Mouse (Mus musculus) kidney, embryonic 14.5 days (tissue): Measurements from ENCODE around the gene Rab6b. TPM values are rescaled to one million over a fixed set of nuclear protein-coding genes. Genes with fewer than 3 reads are reported as not detected.

ENCODE experiments used
- ATAC-seq: fragments of 200-750 bp; cut with Nextera tagmentation; 2 replicates; pipeline ENCODE4 v1.8.0; 2017; ENCODE audit warnings: moderate number of reproducible peaks, mild to moderate bottlenecking, moderate TSS enrichment, moderate library complexity; ENCODE audit not compliant: low FRiP score, low TSS enrichment
- H3K27ac ChIP-seq: fragments of 300-500 bp; sonication (generic); 2 replicates; pipeline ENCODE4 v1.5.1; 2014; ENCODE audit warnings: low read depth, mild to moderate bottlenecking, low read length, moderate library complexity, mixed read lengths
- H3K27me3 ChIP-seq: fragments of 300-500 bp; sonication (generic); 2 replicates; pipeline ENCODE4 v1.6.1; 2014; ENCODE audit warnings: mild to moderate bottlenecking, low read length; ENCODE audit not compliant: control insufficient read depth, insufficient read depth
- H3K36me3 ChIP-seq: fragments of 300-500 bp; sonication (generic); 2 replicates; pipeline ENCODE4 v1.6.1; 2014; ENCODE audit warnings: low read length, mixed read lengths; ENCODE audit not compliant: control insufficient read depth, insufficient read depth
- H3K4me1 ChIP-seq: fragments of 300-500 bp; sonication (generic); 2 replicates; pipeline ENCODE4 v1.6.1; 2014; ENCODE audit warnings: low read length, mixed read lengths; ENCODE audit not compliant: control insufficient read depth, insufficient read depth
- H3K4me2 ChIP-seq: fragments of 300-500 bp; sonication (generic); replicated peaks from 2 replicates; pipeline ENCODE4 v1.6.1; 2014; ENCODE audit warnings: low read depth, mild to moderate bottlenecking, low read length
- H3K4me3 ChIP-seq: fragments of 300-500 bp; sonication (generic); 2 replicates; pipeline ENCODE4 v1.5.1; 2014; ENCODE audit warnings: mild to moderate bottlenecking, low read length
- H3K9ac ChIP-seq: fragments of 300-500 bp; sonication (generic); 2 replicates; pipeline ENCODE4 v1.6.1; 2014; ENCODE audit warnings: low read depth, mild to moderate bottlenecking, low read length, moderate library complexity
- H3K9me3 ChIP-seq: fragments of 300-500 bp; sonication (generic); 2 replicates; pipeline ENCODE4 v1.6.1; 2016; ENCODE audit warnings: low read length; ENCODE audit not compliant: control insufficient read depth
- WGBS: fragments of 180-500 bp; shearing (Covaris S2); extraction: QIAGEN DNeasy Blood & Tissue Kit; methylation state at CpG from one replicate; pipeline ENCODE4 v1.1.7; 2014; 5-methylcytosine and 5-hydroxymethylcytosine counted together
- polyA plus RNA-seq: library from polyadenylated mRNA; unstranded; fragments of >200 nt; fragmentation: Nextera tagmentation; extraction: Ambion mirVana; gene quantifications from 2 replicates; pipeline ENCODE4 v1.2.1, GENCODE M21; 2014

Rab6b gene
- polyA plus RNA-seq, 1 experiment from 2014 or later: 3.5 TPM

DNA sequence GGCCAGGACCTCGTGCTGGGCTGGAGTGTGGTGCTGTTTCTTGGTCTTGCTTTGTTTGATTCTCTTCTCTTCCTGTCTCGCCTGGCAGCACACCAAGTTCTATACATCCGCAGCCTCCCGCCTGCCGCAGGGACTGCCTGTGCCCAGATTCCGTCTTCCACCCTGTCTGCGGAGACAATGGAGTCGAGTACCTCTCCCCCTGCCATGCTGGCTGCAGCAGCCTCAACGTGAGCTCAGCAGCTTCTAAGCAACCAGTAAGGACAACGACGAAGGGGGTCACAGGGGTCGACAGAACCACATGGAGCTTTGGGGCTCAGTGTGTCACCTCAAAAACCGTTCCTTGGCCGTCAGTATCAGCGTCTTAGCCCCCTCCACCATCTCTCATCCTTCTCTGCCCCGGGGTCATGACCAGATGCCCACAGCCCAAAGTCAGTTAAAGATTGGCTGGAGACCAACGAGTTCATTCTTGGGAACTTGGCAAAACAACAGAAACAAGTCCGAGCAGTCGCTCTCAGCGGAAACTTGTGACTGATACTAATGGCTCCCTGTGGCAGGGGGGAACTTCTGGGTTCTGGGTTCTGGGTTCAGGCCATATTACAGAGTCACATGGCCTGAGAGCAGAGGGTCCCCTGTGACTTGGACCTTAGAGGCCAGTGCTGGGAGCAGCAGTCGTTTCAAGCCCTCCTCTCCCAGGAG, 34.6 kb upstream of the Rab6b start:
- H3K9me3 ChIP-seq: no peaks in the 10 kb centered on the region
- H3K4me2 ChIP-seq: no peak overlapping the region
- H3K36me3 ChIP-seq: no peaks in the 10 kb centered on the region
- WGBS: 79% methylated on average over 21 of the region's 21 CpGs
- H3K27ac ChIP-seq: no peak overlapping the region
- H3K4me1 ChIP-seq: no peaks in the 10 kb centered on the region
- no peak overlapping the region for H3K9ac ChIP-seq
- no peak for ATAC-seq
- no peak overlapping the region for H3K4me3 ChIP-seq
- no peaks in the 10 kb centered on the region for H3K27me3 ChIP-seq

DNA sequence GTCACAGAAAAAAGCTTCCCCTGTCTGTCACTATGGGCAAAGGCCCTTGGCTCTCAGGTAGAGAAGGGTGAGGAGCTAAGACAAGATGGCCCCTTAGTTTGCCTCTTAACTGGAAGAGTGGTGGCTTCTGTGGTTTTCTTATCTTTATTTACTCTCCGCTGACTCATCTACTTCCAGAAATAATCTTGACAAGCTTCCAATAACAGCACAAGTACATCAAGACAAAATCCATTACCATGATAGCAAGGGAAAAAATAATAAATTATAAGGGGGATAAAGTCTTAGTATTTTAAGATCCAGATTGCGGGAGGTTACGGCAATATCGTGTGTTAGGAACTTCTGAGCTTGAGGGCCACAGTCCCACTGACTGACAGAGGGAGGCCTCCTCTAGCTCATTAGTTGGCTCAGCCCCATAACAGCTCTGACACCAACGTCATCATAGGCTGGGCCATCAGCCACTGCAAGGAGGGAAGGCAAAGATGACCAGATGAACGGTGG, 33.3 kb upstream of the Rab6b start:
- H3K9me3 ChIP-seq: no peaks in the 10 kb centered on the region
- no peaks in the 10 kb centered on the region for H3K27me3 ChIP-seq
- no peak overlapping the region for H3K9ac ChIP-seq
- H3K4me2 ChIP-seq: no peak overlapping the region
- ATAC-seq: peak; percentile 46; the same call in 1 of the 2 replicates
- 66% methylated on average over 6 of the region's 6 CpGs for WGBS
- H3K4me1 ChIP-seq: no peaks in the 10 kb centered on the region
- no peak overlapping the region for H3K4me3 ChIP-seq
- H3K27ac ChIP-seq: no peak overlapping the region
- no peaks in the 10 kb centered on the region for H3K36me3 ChIP-seq

DNA sequence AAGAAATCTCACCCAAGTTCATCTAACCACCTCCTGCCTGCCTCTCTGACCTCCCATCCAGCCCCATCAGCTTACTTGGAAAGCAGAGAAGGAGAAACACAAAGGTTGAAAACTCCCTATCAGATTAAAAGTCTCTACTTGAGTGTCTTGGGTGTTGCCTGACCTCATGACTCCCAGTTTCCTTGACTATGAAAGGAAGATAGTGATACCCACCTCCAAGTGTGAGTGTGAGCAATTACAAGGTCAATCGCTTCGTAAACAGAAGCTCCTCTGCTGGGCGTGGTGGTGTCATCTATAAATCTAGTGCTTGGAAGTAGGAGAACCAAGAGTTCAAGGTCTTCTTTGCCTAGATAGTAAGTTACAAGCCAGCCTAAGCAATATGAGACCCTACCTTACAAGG, 31.4 kb upstream of the Rab6b start:
- no peak for ATAC-seq
- Histone ChIP-seq H3K27me3 (no peaks in the 10 kb centered on the region), H3K9me3 (no peaks in the 10 kb centered on the region), H3K4me3 (no peak overlapping the region), H3K4me1 (no peaks in the 10 kb centered on the region), H3K4me2 (no peak overlapping the region), H3K27ac (no peak overlapping the region), H3K9ac (no peak overlapping the region), H3K36me3 (no peaks in the 10 kb centered on the region)
- 61% methylated on average over 3 of the region's 3 CpGs for WGBS

GRCm38 (mm10) chr9:103082246-103082975, 29.2 kb upstream of the Rab6b start:
- Histone ChIP-seq H3K36me3 (no peaks in the 10 kb centered on the region), H3K9ac (no peak overlapping the region), H3K9me3 (no peaks in the 10 kb centered on the region), H3K27me3 (no peaks in the 10 kb centered on the region), H3K4me2 (no peak overlapping the region), H3K27ac (no peak overlapping the region), H3K4me3 (no peak overlapping the region), H3K4me1 (no peaks in the 10 kb centered on the region)
- 75% methylated on average over 8 of the region's 8 CpGs for WGBS
- no peak for ATAC-seq

GRCm38 (mm10) chr9:103083405-103083804, 28.2 kb upstream of the Rab6b start:
- no peaks in the 10 kb centered on the region for H3K36me3 ChIP-seq
- no peak overlapping the region for H3K4me3 ChIP-seq
- no peaks in the 10 kb centered on the region for H3K4me1 ChIP-seq
- H3K4me2 ChIP-seq: no peak overlapping the region
- no peak overlapping the region for H3K9ac ChIP-seq
- 66% methylated on average over 3 of the region's 3 CpGs for WGBS
- H3K9me3 ChIP-seq: no peaks in the 10 kb centered on the region
- H3K27me3 ChIP-seq: no peaks in the 10 kb centered on the region
- no peak overlapping the region for H3K27ac ChIP-seq
- no peak for ATAC-seq

DNA sequence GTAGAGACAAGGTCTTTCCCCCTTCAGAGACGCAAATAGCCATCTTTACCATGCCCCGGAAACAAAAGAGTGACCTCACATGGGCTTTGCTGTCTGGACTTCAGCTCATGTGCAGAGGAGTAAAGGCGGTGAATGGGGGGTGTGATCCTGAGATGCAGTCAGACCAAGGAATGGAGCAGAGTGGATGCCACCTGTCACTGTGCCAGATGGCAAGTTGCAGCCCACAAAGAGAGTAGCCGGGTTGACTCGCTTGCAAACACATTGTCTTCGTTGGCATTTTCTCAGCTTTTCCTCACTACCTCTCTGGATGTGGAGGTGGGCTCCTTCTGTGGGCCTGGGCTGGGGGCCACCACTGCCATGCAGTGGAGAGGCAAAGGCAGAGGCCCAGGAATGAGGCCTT, 24.9 kb upstream of the Rab6b start:
- 92% methylated on average over 6 of the region's 6 CpGs for WGBS
- Histone ChIP-seq H3K27me3 (no peaks in the 10 kb centered on the region), H3K9me3 (no peaks in the 10 kb centered on the region), H3K36me3 (no peaks in the 10 kb centered on the region), H3K4me3 (no peak overlapping the region), H3K9ac (no peak overlapping the region), H3K27ac (no peak overlapping the region), H3K4me1 (peaks cover 9% of the 10 kb centered on the region), H3K4me2 (no peak overlapping the region)
- no peak for ATAC-seq

DNA sequence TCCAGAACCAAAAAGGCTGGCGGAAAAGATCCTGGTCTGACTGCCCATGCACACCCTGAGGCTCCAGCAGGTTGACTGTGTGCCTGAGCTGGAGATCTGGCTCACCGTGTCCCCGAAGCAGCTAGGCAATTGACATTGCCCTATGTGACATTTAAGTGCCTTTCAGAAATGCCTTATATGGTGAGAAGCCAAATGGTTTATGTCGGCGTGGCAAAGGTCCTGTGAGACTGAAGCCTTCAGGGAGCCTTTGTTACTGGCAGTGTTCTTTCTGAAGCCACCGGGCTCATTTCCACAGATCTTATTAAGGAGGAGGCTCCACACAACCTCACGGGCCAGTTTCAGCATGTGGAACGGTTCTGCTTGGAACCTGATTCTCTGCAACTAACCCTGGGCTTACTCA, 24.3 kb upstream of the Rab6b start:
- Histone ChIP-seq H3K27ac (no peak overlapping the region), H3K4me3 (no peak overlapping the region), H3K9ac (no peak overlapping the region), H3K27me3 (no peaks in the 10 kb centered on the region), H3K4me1 (peaks cover 12% of the 10 kb centered on the region), H3K9me3 (no peaks in the 10 kb centered on the region), H3K4me2 (no peak overlapping the region), H3K36me3 (no peaks in the 10 kb centered on the region)
- 29% methylated on average over 8 of the region's 8 CpGs for WGBS
- no peak for ATAC-seq

DNA sequence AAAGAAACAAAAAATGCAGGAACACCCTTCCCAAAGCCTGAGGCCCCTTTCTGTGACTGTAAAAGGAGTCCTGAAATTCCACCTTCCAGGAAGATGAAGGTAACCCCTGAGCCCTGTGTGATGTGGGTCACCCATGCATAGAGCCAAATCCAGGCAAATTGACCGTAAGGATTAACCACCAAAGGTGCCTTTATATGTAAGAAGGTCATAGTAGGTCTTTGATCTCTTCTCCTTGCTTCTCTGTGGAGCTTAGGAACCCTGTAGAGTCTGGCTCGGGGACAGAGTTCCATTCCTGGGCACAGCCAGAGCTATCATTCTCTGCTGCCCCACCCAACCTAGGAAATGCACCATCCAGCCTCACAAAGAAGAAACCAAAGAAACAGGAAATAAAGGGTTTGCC, 22.9 kb upstream of the Rab6b start:
- Histone ChIP-seq H3K27me3 (no peaks in the 10 kb centered on the region), H3K4me2 (no peak overlapping the region), H3K27ac (no peak overlapping the region), H3K4me3 (no peak overlapping the region), H3K36me3 (no peaks in the 10 kb centered on the region), H3K9ac (no peak overlapping the region), H3K4me1 (peaks cover 16% of the 10 kb centered on the region), H3K9me3 (no peaks in the 10 kb centered on the region)
- no peak for ATAC-seq
- WGBS: 67% methylated on average over 2 of the region's 2 CpGs

DNA sequence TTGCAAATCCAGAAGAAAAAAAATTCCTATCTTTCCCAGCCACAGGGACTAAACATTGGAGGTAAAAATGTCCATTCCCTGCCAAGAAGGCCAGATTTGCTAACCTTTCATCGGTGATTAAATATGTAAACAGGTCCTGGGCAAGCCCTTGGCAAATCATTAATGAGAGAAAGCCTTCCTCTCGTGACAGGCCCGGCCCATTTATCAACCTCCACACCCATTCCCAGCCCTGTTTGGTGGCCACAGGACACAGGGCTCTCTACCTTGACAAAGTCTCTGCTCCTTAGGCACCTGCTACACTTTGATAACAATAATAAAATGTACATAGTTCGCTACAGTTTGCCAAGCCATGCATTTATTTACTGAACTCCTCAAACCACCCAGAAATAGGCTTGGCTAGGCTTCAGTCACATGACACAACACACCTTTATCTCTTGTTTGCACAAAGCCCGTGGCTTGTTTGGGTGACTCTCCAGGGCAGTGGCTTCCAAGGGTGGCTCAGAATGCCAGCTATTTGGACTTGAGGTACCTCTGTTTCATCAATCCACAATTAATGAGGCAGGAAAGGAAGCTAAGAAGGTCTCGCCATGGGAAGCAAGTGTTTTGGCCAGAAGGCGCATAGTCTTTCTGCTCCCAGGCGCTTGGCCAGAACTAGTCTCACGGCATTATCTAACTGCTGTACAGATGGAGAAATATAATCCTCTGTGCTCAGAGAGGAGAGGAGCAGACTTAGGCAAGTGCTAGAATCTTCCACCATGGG, 21.3 kb upstream of the Rab6b start:
- 61% methylated on average over 9 of the region's 9 CpGs for WGBS
- no peak for ATAC-seq
- Histone ChIP-seq H3K4me1 (peaks cover 16% of the 10 kb centered on the region), H3K27ac (no peak overlapping the region), H3K4me2 (no peak overlapping the region), H3K4me3 (no peak overlapping the region), H3K9ac (no peak overlapping the region), H3K9me3 (no peaks in the 10 kb centered on the region), H3K36me3 (no peaks in the 10 kb centered on the region), H3K27me3 (no peaks in the 10 kb centered on the region)
